Mouse (Mus musculus) liver, embryonic 14.5 days (tissue): ENCODE results near the gene Wdr74.

Source experiments
- CTCF ChIP-seq: IDR thresholded peaks from 2 replicates; pipeline ENCODE4 v1.5.1; 2016; ENCODE audit warnings: antibody characterized with exemption, low read depth, control low read depth
- EP300 ChIP-seq: IDR thresholded peaks from 2 replicates; pipeline ENCODE4 v1.6.1; 2016; ENCODE audit warnings: antibody characterized with exemption, low read depth

DNA sequence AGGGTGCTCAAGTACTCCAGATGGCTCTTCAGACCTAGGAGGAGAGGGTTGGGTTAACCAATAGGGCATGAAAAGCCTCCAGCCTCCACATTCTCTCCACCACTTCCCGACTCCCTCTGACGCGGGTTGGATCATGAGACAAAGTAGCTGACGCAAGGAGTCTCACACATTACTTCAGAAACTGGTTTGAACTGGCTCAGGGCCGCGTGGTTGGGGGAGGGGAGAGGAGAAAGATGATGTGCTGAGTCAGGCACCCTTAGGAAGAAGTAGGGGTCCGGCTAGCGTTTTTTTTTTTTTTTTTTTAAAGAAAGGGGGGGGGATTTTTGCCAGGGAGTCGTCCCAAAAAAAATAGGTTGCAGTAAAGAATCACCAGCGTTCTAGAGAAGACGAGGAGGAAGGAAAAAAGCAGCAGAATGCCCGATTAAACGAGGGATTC, 22.7 kb upstream of the Wdr74 start:
- TF ChIP-seq CTCF: no peak
- TF ChIP-seq EP300: peak; percentile 62
